Mouse (Mus musculus): ENCODE data around the gene Aggf1.

DNA sequence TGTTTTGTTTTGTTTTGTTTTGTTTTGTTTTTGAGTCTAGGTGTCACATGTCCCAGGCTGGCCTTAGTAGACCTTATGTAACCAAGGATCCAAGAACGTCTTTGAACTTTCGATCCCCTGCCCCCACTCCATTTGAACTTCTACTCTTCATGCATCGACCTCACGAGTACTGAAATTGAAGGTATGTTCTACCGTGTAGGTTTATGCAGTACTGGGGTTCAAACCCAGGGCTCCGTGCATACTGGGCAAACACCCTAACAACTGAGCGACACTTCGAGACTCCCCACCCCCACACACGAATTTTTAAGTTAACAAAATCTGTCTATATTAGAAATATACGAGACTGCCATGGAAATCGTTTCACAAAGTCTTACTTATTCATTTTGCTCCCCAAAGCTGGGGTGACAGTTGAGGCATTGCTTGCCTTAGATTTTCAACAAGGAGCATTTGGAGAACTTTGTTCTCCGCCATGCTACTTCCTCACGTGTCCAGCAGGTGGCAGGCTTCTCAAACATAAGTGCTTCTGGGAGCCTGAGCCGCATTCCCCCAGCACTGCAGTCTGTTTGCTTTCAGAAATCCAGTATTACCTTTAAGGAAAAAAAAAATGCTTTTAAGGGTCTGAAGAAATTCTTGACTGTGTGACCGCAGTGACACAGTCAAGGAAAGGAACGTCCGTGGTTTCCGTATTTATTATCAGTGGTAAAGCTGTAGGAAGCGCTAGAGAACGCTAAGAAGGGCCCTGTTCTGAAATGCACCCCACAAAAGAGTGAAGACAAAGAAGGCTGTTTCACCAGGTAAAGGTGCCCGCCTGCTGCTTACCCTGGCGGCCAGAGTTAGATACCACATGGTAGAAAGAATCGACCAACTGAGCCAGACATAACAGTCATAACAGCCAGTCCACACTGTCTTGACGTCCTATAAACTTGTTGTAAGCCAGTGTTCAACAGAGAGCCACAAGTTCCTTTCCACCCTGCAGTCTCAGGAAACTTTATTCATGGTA, 15.0 kb upstream of the Aggf1 start:
- TF ChIP-seq MYC (IDR thresholded peaks at IDR 0.05; ENCODE audit: low read depth, low read length), result 0 out of 2 replicates have a peak, but pooled peaks have one; percentile 34
- no peak for TF ChIP-seq USF1 (IDR thresholded peaks at IDR 0.05; ENCODE audit: low read depth, low read length)
- no peak for TF ChIP-seq ZNF384 (IDR thresholded peaks at IDR 0.05; ENCODE audit: low read depth, low read length)
- TF ChIP-seq POLR2A (IDR thresholded peaks at IDR 0.05; ENCODE audit: control insufficient read depth in 1 of 2, insufficient read depth in 1 of 2, low read depth in 1 of 2, low read length in 2 of 2, poor library complexity in 1 of 2), result no peak
- peak; percentile 96 for TF ChIP-seq ZC3H11A (IDR thresholded peaks at IDR 0.05; ENCODE audit: low read depth, low read length)
- peak; percentile 74 to 95 (median 88) for TF ChIP-seq CTCF (IDR thresholded peaks at IDR 0.05 in 2 of 3, conservative IDR thresholded peaks at IDR 0.05 in 1 of 3; ENCODE audit: control insufficient read depth in 1 of 3, insufficient read depth in 1 of 3, low read depth in 2 of 3, low read length in 3 of 3, poor library complexity in 1 of 3, severe bottlenecking in 1 of 3)
- TF ChIP-seq EP300 (IDR thresholded peaks at IDR 0.05; ENCODE audit: low read depth in 1 of 2, low read length in 2 of 2), result no peak
